Mouse (Mus musculus) CH12.LX (cell line): ENCODE data around the gene Gnat3. TPM values are rescaled to one million over a fixed set of nuclear protein-coding genes. Genes with fewer than 3 reads are reported as not detected.

Experiments
- DNase-seq: peaks from one replicate; pipeline ENCODE4 v3.0.0-alpha.2; 2013; ENCODE audit errors: extremely low read depth
- H3K27ac ChIP-seq: 2 replicates; pipeline ENCODE4 v1.5.1; 2012; ENCODE audit warnings: low read depth, mild to moderate bottlenecking, control low read depth, moderate library complexity; ENCODE audit not compliant: insufficient read depth
- H3K27me3 ChIP-seq: replicated peaks from 2 replicates; pipeline ENCODE3; 2012; ENCODE audit warnings: inconsistent platforms
- H3K36me3 ChIP-seq, 2 experiments: replicated peaks in 1 of 2; 2 replicates each; pipeline versions ENCODE3 to v1.6.1; 2012; ENCODE audit warnings: inconsistent platforms in 1 of 2, low read length in 1 of 2, mild to moderate bottlenecking in 1 of 2, mixed read lengths in 1 of 2, moderate library complexity in 1 of 2; ENCODE audit not compliant: control insufficient read depth in 1 of 2, insufficient read depth in 1 of 2
- H3K4me1 ChIP-seq, 2 experiments: 2 replicates each; pipeline ENCODE4 v1.6.1; 2012; ENCODE audit warnings: inconsistent platforms in 1 of 2, moderate library complexity in 1 of 2; ENCODE audit not compliant: insufficient read depth in 2 of 2, control insufficient read depth in 1 of 2
- H3K4me2 ChIP-seq: 2 replicates; pipeline ENCODE4 v1.6.1; 2012; ENCODE audit warnings: low read depth, mild to moderate bottlenecking, control low read depth; ENCODE audit not compliant: poor library complexity, insufficient read depth, severe bottlenecking
- H3K4me3 ChIP-seq, 3 experiments: fragments of 150-350 bp in 1 of 3; sonication (generic) in 1 of 3; replicated peaks in 1 of 3; 2 replicates each; pipeline versions ENCODE3 to v1.5.1; 2011 to 2012; ENCODE audit warnings: low read depth in 2 of 3, low read length in 2 of 3, mild to moderate bottlenecking in 2 of 3, moderate library complexity in 2 of 3, control low read depth in 1 of 3, improper control_type of control experiment in 1 of 3, inconsistent platforms in 1 of 3, mixed read lengths in 1 of 3; ENCODE audit not compliant: poor library complexity in 1 of 3
- H3K79me2 ChIP-seq: replicated peaks from 2 replicates; pipeline ENCODE4 v1.6.1; 2012; ENCODE audit warnings: mild to moderate bottlenecking, moderate library complexity; ENCODE audit not compliant: control insufficient read depth, poor library complexity, insufficient read depth, severe bottlenecking; ENCODE audit errors: extremely low read depth
- H3K9ac ChIP-seq: 2 replicates; pipeline ENCODE4 v1.6.1; 2012; ENCODE audit warnings: low read depth, mild to moderate bottlenecking, control low read depth, moderate library complexity; ENCODE audit not compliant: insufficient read depth
- H3K9me3 ChIP-seq: replicated peaks from 2 replicates; pipeline ENCODE3; 2012; ENCODE audit warnings: low read length, inconsistent platforms, mixed read lengths
- BHLHE40 ChIP-seq: IDR thresholded peaks from 2 replicates; pipeline ENCODE4 v1.6.1; 2011; ENCODE audit warnings: mild to moderate bottlenecking, low read depth, low read length, improper control_type of control experiment
- CHD2 ChIP-seq: IDR thresholded peaks from 2 replicates; pipeline ENCODE4 v1.6.1; 2011; ENCODE audit warnings: low read length, improper control_type of control experiment
- CTCF ChIP-seq, 2 experiments: IDR thresholded peaks in 1 of 2; conservative IDR thresholded peaks in 1 of 2; 2 replicates each; pipeline ENCODE4 v1.5.1; 2011 to 2012; ENCODE audit warnings: low read depth in 2 of 2, low read length in 2 of 2, improper control_type of control experiment in 1 of 2, inconsistent platforms in 1 of 2, mild to moderate bottlenecking in 1 of 2, moderate library complexity in 1 of 2
- ELF1 ChIP-seq: IDR thresholded peaks from 2 replicates; pipeline ENCODE4 v1.6.1; 2014; ENCODE audit warnings: low read depth, mild to moderate bottlenecking, inconsistent platforms, low read length, improper control_type of control experiment
- EP300 ChIP-seq: IDR thresholded peaks from 2 replicates; pipeline ENCODE4 v1.6.1; 2011; ENCODE audit warnings: low read length, improper control_type of control experiment
- ETS1 ChIP-seq: conservative IDR thresholded peaks from 2 replicates; pipeline ENCODE4 v1.6.1; 2012; ENCODE audit warnings: low read depth, mild to moderate bottlenecking, inconsistent platforms, low read length, improper control_type of control experiment, moderate library complexity
- GABPA ChIP-seq: IDR thresholded peaks from 2 replicates; pipeline ENCODE4 v1.6.1; 2012; ENCODE audit warnings: low read depth, low read length, improper control_type of control experiment, inconsistent platforms; ENCODE audit not compliant: insufficient replicate concordance
- HCFC1 ChIP-seq: IDR thresholded peaks from 2 replicates; pipeline ENCODE4 v1.6.1; 2012; ENCODE audit warnings: low read depth, mild to moderate bottlenecking, inconsistent platforms, low read length, improper control_type of control experiment
- IRF4 ChIP-seq: IDR thresholded peaks from 2 replicates; pipeline ENCODE4 v1.6.1; 2014; ENCODE audit warnings: low read depth, mild to moderate bottlenecking, inconsistent platforms, low read length, improper control_type of control experiment
- JUND ChIP-seq: conservative IDR thresholded peaks from 2 replicates; pipeline ENCODE4 v1.6.1; 2011; ENCODE audit warnings: low read depth, low read length, improper control_type of control experiment
- MAX ChIP-seq: IDR thresholded peaks from 2 replicates; pipeline ENCODE4 v1.6.1; 2011; ENCODE audit warnings: low read length, improper control_type of control experiment
- MAZ ChIP-seq: IDR thresholded peaks from 2 replicates; pipeline ENCODE4 v1.6.1; 2012; ENCODE audit warnings: low read depth, mild to moderate bottlenecking, inconsistent platforms, low read length, improper control_type of control experiment, moderate library complexity
- MXI1 ChIP-seq: IDR thresholded peaks from 2 replicates; pipeline ENCODE4 v1.6.1; 2011; ENCODE audit warnings: mild to moderate bottlenecking, low read depth, low read length, improper control_type of control experiment
- NELFE ChIP-seq: IDR thresholded peaks from 2 replicates; pipeline ENCODE4 v1.6.1; 2011; ENCODE audit warnings: low read depth, low read length, improper control_type of control experiment
- NRF1 ChIP-seq: IDR thresholded peaks from 2 replicates; pipeline ENCODE4 v1.6.1; 2014; ENCODE audit warnings: low read depth, mild to moderate bottlenecking, inconsistent platforms, low read length, improper control_type of control experiment, moderate library complexity
- PAX5 ChIP-seq: IDR thresholded peaks from 2 replicates; pipeline ENCODE4 v1.6.1; 2012; ENCODE audit warnings: low read length, inconsistent platforms, mixed read lengths
- POLR2A ChIP-seq: IDR thresholded peaks from 2 replicates; pipeline ENCODE4 v1.6.1; 2011; ENCODE audit warnings: low read depth, mild to moderate bottlenecking, improper control_type of control experiment, low read length
- POLR2AphosphoS2 ChIP-seq: IDR thresholded peaks from 2 replicates; pipeline ENCODE4 v1.6.1; 2011; ENCODE audit warnings: low read depth, low read length, improper control_type of control experiment
- RAD21 ChIP-seq: IDR thresholded peaks from 2 replicates; pipeline ENCODE4 v1.6.1; 2011; ENCODE audit warnings: low read depth, mild to moderate bottlenecking, low read length, improper control_type of control experiment, moderate library complexity
- SIN3A ChIP-seq: IDR thresholded peaks from 2 replicates; pipeline ENCODE4 v1.6.1; 2012; ENCODE audit warnings: low read length, improper control_type of control experiment, inconsistent platforms
- SMC3 ChIP-seq: IDR thresholded peaks from 2 replicates; pipeline ENCODE4 v1.6.1; 2011; ENCODE audit warnings: low read depth, low read length, improper control_type of control experiment
- USF2 ChIP-seq: conservative IDR thresholded peaks from 2 replicates; pipeline ENCODE4 v1.6.1; 2011; ENCODE audit warnings: low read depth, low read length, improper control_type of control experiment
- ZKSCAN1 ChIP-seq: IDR thresholded peaks from 2 replicates; pipeline ENCODE4 v1.6.1; 2012; ENCODE audit warnings: low read depth, inconsistent platforms, low read length, improper control_type of control experiment, borderline replicate concordance
- ZMIZ1 ChIP-seq: IDR thresholded peaks from 2 replicates; pipeline ENCODE4 v1.6.1; 2012; ENCODE audit warnings: low read depth, mild to moderate bottlenecking, inconsistent platforms, low read length, improper control_type of control experiment
- dilution Hi-C: fragments of 300-500 bp; cut with MboI; formaldehyde crosslinking; loops from 2 replicates; pipeline ENCODE4 v1.14.3; 2020; ENCODE audit warnings: low sequenced_read_pairs; ENCODE audit not compliant: extremely low pct_unique_long_range_greater_than_20kb, extremely low pct_ligation_motif_present
- in situ Hi-C: fragments of 300-500 bp; cut with MboI; formaldehyde crosslinking; loops from 3 replicates; pipeline ENCODE4 v1.14.3; 2019; ENCODE audit warnings: low sequenced_read_pairs, low pct_ligation_motif_present, low pct_unique_long_range_greater_than_20kb, mixed read lengths
- polyA plus RNA-seq: library from polyadenylated mRNA; unstranded; fragments of >175 nt; gene quantifications from 2 replicates; pipeline ENCODE4 v1.2.1, GENCODE M21; 2012; ENCODE audit warnings: low read depth; ENCODE audit not compliant: insufficient read length
- total RNA-seq, 2 experiments: library from RNA; depleted of rRNA; stranded (reverse); fragments of 300-350 nt in 1 of 2; fragments of >200 nt in 1 of 2; gene quantifications; 2 replicates each; pipeline ENCODE4 v1.2.3; 2012 to 2014

Gene Gnat3
- total and polyA plus RNA-seq, 3 experiments, result 0.51 to 1.2 (median 0.57) TPM

- TF ChIP-seq USF2, result no peak
- no peak for TF ChIP-seq MXI1
- TF ChIP-seq NRF1, result no peak
- TF ChIP-seq RAD21, result no peak
- no peak for TF ChIP-seq BHLHE40
- H3K27ac ChIP-seq, result no peak overlapping the region
- no peak overlapping the region for H3K9ac ChIP-seq
- H3K36me3 ChIP-seq, result no peaks in the 10 kb centered on the region
- DNase-seq, result no peak
- dilution Hi-C loops, result no loop called here
- H3K79me2 ChIP-seq, result no peaks in the 10 kb centered on the region
- in situ Hi-C loops, result no loop called here
- H3K27me3 ChIP-seq, result no peaks in the 10 kb centered on the region
- H3K4me2 ChIP-seq, result peak overlapping the region; percentile 29; the same call in 1 of the 2 replicates
- peaks cover 9 to 61% of the 10 kb centered on the region in 2 experiments; a peak in 3 of 4 replicates for H3K4me1 ChIP-seq
- H3K9me3 ChIP-seq, result no peaks in the 10 kb centered on the region
- H3K4me3 ChIP-seq, result no peak overlapping the region
Observed at GRCm38 (mm10) chr5:18003675-18004074, 41.3 kb downstream of the Gnat3 start.

- dilution Hi-C loops (no loop called here), in situ Hi-C loops (no loop called here)
- Histone ChIP-seq H3K27me3 (no peaks in the 10 kb centered on the region), H3K4me2 (no peak overlapping the region), H3K4me1 (peaks cover 9 to 69% of the 10 kb centered on the region in 2 experiments; a peak in 3 of 4 replicates), H3K27ac (no peak overlapping the region), H3K9me3 (no peaks in the 10 kb centered on the region), H3K36me3 (no peaks in the 10 kb centered on the region), H3K9ac (no peak overlapping the region), H3K4me3 (no peak overlapping the region), H3K79me2 (no peaks in the 10 kb centered on the region)
- TF ChIP-seq ELF1, result no peak
- no peak for TF ChIP-seq BHLHE40
- TF ChIP-seq MAZ, result no peak
- TF ChIP-seq POLR2AphosphoS2, result no peak
- no peak for TF ChIP-seq POLR2A
- TF ChIP-seq GABPA, result no peak
- no peak for TF ChIP-seq CHD2
- no peak for TF ChIP-seq PAX5
- TF ChIP-seq EP300, result no peak
- no peak for TF ChIP-seq ETS1
- TF ChIP-seq HCFC1, result no peak
- no peak for TF ChIP-seq NELFE
- no peak for TF ChIP-seq ZKSCAN1
- no peak for TF ChIP-seq SMC3
- no peak for TF ChIP-seq JUND
- no peak for TF ChIP-seq IRF4
- TF ChIP-seq SIN3A, result no peak
- no peak for TF ChIP-seq MAX
- no peak for TF ChIP-seq ZMIZ1
- no peak for TF ChIP-seq CTCF (conservative IDR thresholded peaks at IDR 0.05 in 1 of 2, IDR thresholded peaks at IDR 0.05 in 1 of 2; ENCODE audit: low read depth in 2 of 2, low read length in 2 of 2)
- peak; percentile 52 for DNase-seq
Observed at GRCm38 (mm10) chr5:18004824-18005611, 42.7 kb downstream of the Gnat3 start.
